Mouse (Mus musculus) liver, embryonic 14.5 days (tissue): ENCODE measurements around the gene Chd6.

Experiments
- CTCF ChIP-seq: IDR thresholded peaks from 2 replicates; pipeline ENCODE4 v1.5.1; 2016; ENCODE audit warnings: antibody characterized with exemption, low read depth, control low read depth
- EP300 ChIP-seq: IDR thresholded peaks from 2 replicates; pipeline ENCODE4 v1.6.1; 2016; ENCODE audit warnings: antibody characterized with exemption, low read depth

- no peak for TF ChIP-seq CTCF
- TF ChIP-seq EP300: no peak
These were observed 44.0 kb downstream of the Chd6 start for GRCm38 (mm10) chr2:161064836-161065235.
